Mouse (Mus musculus) mouse trophoblast stem cell (cell line): ENCODE results near the gene Nmt1.

ENCODE experiments used
- in situ Hi-C, 2 experiments: fragments of 300-500 bp; cut with MseI, MboI; formaldehyde crosslinking; loops; 2 replicates in 1 of 2; 3 replicates in 1 of 2; pipeline ENCODE4 v1.15.1; 2025

Nmt1 gene

GRCm38 (mm10) chr11:103105810-103106209 is 77.8 kb downstream of the Nmt1 start:
- in situ Hi-C loops = no loop called here

DNA sequence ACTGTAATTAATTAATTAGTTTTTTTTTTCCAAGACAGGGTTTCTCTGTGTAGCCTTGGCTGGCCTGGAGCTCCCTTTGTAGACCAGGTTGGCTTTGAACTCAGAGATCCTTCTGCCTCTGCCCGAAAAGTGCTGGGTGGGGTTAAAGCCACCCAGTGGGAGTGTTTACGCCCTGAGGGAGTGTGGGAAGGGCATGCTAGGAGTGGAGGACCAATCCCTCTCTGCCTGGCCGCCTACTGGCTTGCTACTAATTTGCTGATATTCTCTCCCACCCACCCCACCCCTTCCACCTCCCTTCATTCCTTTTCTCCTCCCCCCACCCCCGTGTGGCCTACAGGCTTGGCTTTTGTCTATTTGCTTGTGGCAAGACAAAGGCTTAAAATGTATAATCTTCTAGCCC is 78.4 kb downstream of the Nmt1 start:
- in situ Hi-C loops = no loop called here

DNA sequence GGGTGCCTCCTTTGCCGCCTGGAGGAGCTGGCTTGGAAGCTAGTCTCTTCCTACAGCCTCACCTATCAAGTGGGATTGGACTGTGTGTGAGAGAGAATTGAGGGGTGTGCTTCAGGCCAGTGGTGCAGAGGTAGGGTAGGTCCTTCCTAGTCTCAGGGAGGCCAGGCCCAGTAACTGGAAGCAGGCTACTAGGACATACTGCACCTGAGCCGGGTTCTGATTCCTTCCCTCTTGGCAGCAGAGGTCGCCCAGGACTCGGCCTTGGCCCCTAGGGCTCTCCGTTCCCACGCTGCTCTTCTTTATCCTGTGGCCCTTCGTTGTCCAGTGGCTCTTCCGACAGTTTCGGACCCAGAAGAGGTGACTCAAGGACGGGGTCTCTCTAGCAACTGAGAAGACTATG is 83.3 kb downstream of the Nmt1 start:
- in situ Hi-C loops = no loop called here

DNA sequence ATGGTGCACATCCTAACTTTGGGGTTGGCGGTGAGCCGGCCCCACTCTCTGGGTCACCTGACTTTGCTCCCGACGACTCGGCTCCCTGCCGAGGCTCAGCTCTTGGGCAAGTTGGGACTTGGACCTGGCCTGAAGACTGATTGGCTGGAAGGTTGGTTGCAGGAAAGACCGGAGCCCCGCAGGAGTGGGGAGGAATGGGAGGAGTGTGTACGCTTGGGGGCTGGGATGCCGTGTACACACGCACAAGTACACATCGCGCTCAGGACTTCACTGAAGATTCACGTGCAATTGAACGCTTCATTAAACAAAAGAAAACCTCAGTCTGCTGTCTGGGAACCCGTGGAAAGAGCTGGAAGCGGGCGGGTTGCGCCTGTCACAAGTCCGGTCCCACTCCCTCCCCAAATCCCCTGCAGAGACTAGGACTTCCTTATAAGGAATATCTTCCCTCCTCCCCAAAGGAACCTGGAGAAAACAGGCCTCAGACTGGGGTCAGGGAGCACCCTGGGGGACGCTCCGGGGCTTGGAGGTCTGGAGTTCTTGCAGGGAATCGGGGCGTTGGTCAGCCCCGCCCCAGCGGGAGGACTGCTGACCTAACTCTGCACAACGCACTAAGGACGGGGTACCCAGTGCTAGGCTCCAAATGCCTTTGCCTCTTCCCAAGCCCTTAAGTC is 84.0 kb downstream of the Nmt1 start:
- in situ Hi-C loops = no loop called here

- in situ Hi-C loops = no loop called here
Measured at GRCm38 (mm10) chr11:103112552-103112912, 84.5 kb downstream of the Nmt1 start.

GRCm38 (mm10) chr11:103113005-103113404 is 85.0 kb downstream of the Nmt1 start:
- in situ Hi-C loops = no loop called here

DNA sequence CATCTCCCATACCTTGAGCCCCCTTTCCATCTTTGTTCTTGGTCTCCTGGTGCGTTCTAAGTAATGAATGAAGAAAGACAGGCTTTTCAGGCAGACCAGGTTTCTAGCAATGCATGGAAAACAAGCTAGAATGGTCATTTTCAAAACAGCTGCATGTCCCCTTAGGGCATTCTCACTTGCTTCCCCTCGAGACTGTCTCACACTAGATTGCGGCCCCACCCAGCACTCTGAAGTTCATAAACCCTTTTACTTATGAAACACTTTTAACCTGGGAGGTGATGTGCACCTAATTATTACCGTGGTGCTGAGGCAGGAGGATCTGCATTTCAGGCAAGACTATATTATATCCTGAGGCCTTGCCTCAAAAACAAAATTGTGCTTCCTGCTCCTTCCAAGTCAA is 85.8 kb downstream of the Nmt1 start:
- in situ Hi-C loops = no loop called here

DNA sequence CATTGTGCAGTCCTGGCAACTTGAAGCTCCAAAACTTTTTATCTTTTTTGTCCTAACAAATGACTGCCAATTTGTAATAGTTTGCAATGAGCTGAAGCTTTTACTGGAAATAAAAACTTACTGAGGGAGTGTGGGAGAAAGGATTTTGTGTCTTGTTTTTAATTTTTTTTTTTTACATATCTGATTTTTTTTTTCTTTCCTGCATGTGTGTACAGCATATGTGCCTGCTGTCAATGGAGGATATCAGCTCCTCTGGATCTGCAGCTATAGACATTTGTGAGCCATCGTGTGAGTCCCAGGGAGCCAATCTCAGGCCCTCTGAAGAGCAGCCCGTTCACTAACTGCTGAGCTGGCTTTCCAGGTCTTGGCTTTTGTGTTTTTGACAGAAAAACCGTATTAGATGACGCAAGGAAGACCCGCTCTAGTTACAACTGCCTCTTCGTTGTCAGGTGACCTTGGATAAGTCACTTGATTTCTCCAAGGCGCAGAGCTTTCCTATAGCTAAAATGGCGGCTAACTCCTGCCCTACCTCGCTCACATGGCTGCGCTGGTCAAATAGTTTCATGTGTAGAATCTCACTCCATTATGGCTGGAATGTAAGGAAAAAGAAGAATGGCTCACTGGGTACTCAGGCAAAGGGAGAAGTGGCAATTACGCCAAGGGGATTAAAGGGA is 86.4 kb downstream of the Nmt1 start:
- in situ Hi-C loops = no loop called here

GRCm38 (mm10) chr11:103115163-103116007 is 87.4 kb downstream of the Nmt1 start:
- in situ Hi-C loops = no loop called here

GRCm38 (mm10) chr11:103116008-103116818 is 88.2 kb downstream of the Nmt1 start, which contains the start of gene Hexim1:
Hexim1 (plus strand) TSS chr11:103116231.
- in situ Hi-C loops = no loop called here

DNA sequence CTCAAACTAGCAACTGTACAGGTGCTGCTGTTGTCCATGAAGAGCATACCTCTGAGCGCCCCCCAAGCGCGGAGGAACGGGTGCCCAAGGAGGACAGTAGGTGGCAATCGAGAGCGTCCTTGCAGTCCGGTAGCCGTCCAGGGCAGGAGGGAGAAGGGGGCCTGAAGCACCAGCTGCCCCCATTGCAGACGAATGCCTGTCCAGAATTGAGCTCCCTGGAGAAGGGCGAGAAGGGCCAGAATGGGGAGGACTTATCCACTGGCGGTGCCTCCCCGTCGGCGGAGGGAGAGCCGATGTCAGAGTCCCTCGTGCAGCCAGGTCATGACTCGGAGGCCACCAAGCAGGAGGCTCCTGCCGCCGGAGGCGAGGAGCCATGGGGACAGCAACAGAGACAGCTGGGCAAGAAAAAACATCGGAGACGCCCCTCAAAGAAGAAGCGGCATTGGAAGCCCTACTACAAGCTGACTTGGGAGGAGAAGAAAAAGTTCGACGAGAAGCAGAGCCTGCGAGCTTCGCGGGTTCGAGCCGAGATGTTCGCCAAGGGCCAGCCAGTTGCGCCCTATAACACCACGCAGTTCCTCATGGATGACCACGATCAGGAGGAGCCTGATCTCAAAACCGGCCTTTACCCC is 89.1 kb downstream of the Nmt1 start:
- in situ Hi-C loops = no loop called here

DNA sequence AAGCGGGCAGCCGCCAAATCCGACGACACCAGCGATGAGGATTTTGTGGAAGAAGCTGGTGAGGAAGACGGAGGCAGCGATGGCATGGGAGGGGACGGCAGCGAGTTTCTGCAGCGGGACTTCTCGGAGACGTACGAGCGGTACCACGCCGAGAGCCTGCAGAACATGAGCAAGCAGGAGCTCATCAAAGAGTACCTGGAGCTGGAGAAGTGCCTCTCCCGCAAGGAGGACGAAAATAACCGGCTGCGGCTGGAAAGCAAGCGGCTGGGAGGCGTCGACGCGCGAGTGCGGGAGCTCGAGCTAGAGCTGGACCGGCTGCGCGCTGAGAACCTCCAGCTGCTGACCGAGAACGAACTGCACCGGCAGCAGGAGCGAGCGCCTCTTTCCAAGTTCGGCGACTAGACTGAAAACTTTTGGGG is 89.6 kb downstream of the Nmt1 start:
- in situ Hi-C loops = no loop called here
